Comparison of ENCODE assay signal across 23 mouse cellular contexts in genomic region chr4:59450234-59450854, GRCm38 (mm10). TPM values are rescaled to one million over a fixed set of nuclear protein-coding genes. Genes with fewer than 3 reads are reported as not detected.
DNase-seq lines count a peak whose midpoint lies in the region; ATAC-seq and TF ChIP-seq lines count a peak whose summit lies in the region.
"Had no signal": no experiment of that assay in that cellular context is flagged by ENCODE, and none has a peak within 500 bp of the region (broad histone marks: within the 10 kb centered on the region; RNA-seq: fewer than 3 reads in every experiment).

No protein-coding gene starts in this region.

- H3K9me3 ChIP-seq in lung, postnatal 0 days (ENCODE audit: low read length), result no peaks in the 10 kb centered on the region
- no peaks in the 10 kb centered on the region for H3K9me3 ChIP-seq in ES-E14 (ENCODE audit: control insufficient read depth, insufficient read depth, low read depth, low read length)
- H3K9me3 ChIP-seq: embryonic facial prominence, embryonic 15.5 days; forebrain, embryonic 12.5 days; heart, embryonic 12.5 days; hindbrain, embryonic 15.5 days; midbrain, embryonic 12.5 days had no signal

- 0 out of 2 replicates have a peak, but pooled peaks have one; percentile 39 for TF ChIP-seq EP300 in lung, postnatal 0 days (IDR thresholded peaks at IDR 0.05)

- no peaks in the 10 kb centered on the region for H3K27me3 ChIP-seq in lung, postnatal 0 days (replicated peaks; ENCODE audit: insufficient read depth, low read length)
- H3K27me3 ChIP-seq: embryonic facial prominence, embryonic 15.5 days; forebrain, embryonic 12.5 days; heart, embryonic 12.5 days; hindbrain, embryonic 15.5 days; midbrain, embryonic 12.5 days had no signal

- no peaks in the 10 kb centered on the region for H3K36me3 ChIP-seq in lung, postnatal 0 days (ENCODE audit: insufficient read depth, low read length)
- no peaks in the 10 kb centered on the region for H3K36me3 ChIP-seq in ES-E14 (ENCODE audit: control insufficient read depth, insufficient read depth, low read length, poor library complexity, severe bottlenecking)
- H3K36me3 ChIP-seq: embryonic facial prominence, embryonic 15.5 days; forebrain, embryonic 12.5 days; heart, embryonic 12.5 days; hindbrain, embryonic 15.5 days; midbrain, embryonic 12.5 days had no signal

- H3K4me1 ChIP-seq in lung, postnatal 0 days (ENCODE audit: insufficient read depth, low read depth, low read length), result no peaks in the 10 kb centered on the region
- peaks cover 0 to 9% of the 10 kb centered on the region in 2 experiments; a peak in 2 of 4 replicates for H3K4me1 ChIP-seq in ES-E14 (ENCODE audit: control insufficient read depth in 2 of 2, insufficient read depth in 2 of 2, low read length in 2 of 2, poor library complexity in 1 of 2)
- H3K4me1 ChIP-seq: forebrain, embryonic 12.5 days; hindbrain, embryonic 15.5 days; midbrain, embryonic 12.5 days had no signal

- in situ Hi-C loops in ES-E14 (cut with MboI; ENCODE audit: low sequenced_read_pairs in 2 of 2, unreplicated experiment in 2 of 2), result no loop called here

- H3K9ac ChIP-seq in lung, postnatal 0 days (replicated peaks; ENCODE audit: low read depth), result no peak overlapping the region
- H3K9ac ChIP-seq in ES-E14 (ENCODE audit: insufficient read depth, low read depth, low read length, poor library complexity, severe bottlenecking), result no peak overlapping the region
- H3K9ac ChIP-seq: embryonic facial prominence, embryonic 15.5 days; forebrain, embryonic 12.5 days; heart, embryonic 12.5 days; hindbrain, embryonic 15.5 days; midbrain, embryonic 12.5 days had no signal

- peak; percentile 34 for ATAC-seq in lung, postnatal 0 days
- ATAC-seq in megakaryocyte, adult 5-6 weeks (ENCODE audit: poor library complexity, severe bottlenecking), result peak; percentile 52
- ATAC-seq in erythroblast, adult 5-6 weeks (replicated peaks; ENCODE audit: low FRiP score, poor library complexity, severe bottlenecking), result no peak

- no peak overlapping the region for H3K27ac ChIP-seq in lung, postnatal 0 days (ENCODE audit: low read length)
- H3K27ac ChIP-seq in ES-E14 (ENCODE audit: insufficient read depth, low read depth, low read length, poor library complexity, severe bottlenecking), result peak overlapping the region; percentile 43; the same call in 1 of the 2 replicates
- H3K27ac ChIP-seq: embryonic facial prominence, embryonic 15.5 days; forebrain, embryonic 12.5 days; hindbrain, embryonic 15.5 days; midbrain, embryonic 12.5 days had no signal

- peak; percentile 53 for DNase-seq in heart, adult 11 months
- DNase-seq in heart, adult 9 months (ENCODE audit: low spot score in 2 of 2), result no peak
- peak; percentile 48 for DNase-seq in lung, postnatal 0 days (ENCODE audit: low spot score)
- no peak for DNase-seq in lung, postnatal 25 days (ENCODE audit: low spot score)
- DNase-seq in ES-E14 (ENCODE audit: low read depth, low spot score) (no peak), adipocyte (ENCODE audit: low spot score) (no peak)
- DNase-seq: adrenal gland, postnatal 25 days; cerebellum, postnatal 14 days; embryo, embryonic 11 days; gastrocnemius, postnatal 25 days; heart, postnatal 36 days; kidney, adult 8-10 months; liver; lung, adult 18-20 months; right cerebral cortex, postnatal 25 days; thymus, adult 18-20 months had no signal

- TF ChIP-seq CTCF in lung, postnatal 0 days (IDR thresholded peaks at IDR 0.05), result no peak

- WGBS in lung, postnatal 0 days, result 55% methylated on average over 6 of the region's 6 CpGs

- H3K4me2 ChIP-seq in lung, postnatal 0 days (replicated peaks; ENCODE audit: low read depth, low read length), result no peak overlapping the region
- H3K4me2 ChIP-seq: embryonic facial prominence, embryonic 15.5 days; forebrain, embryonic 12.5 days; heart, embryonic 12.5 days; hindbrain, embryonic 15.5 days; midbrain, embryonic 12.5 days had no signal

- no peak overlapping the region for H3K4me3 ChIP-seq in lung, postnatal 0 days (ENCODE audit: low read depth, low read length)
- H3K4me3 ChIP-seq in ES-E14 (ENCODE audit: insufficient read depth in 1 of 2, low read depth in 1 of 2, low read length in 2 of 2, poor library complexity in 1 of 2, severe bottlenecking in 1 of 2), result no peak overlapping the region
- H3K4me3 ChIP-seq: embryonic facial prominence, embryonic 15.5 days; forebrain, embryonic 12.5 days; heart, embryonic 12.5 days; hindbrain, embryonic 15.5 days; midbrain, embryonic 12.5 days had no signal

TF ChIP-seq in ES-E14, 5 proteins besides CTCF, POLR2A, EP300 and RAD21:
- no peak for TF ChIP-seq HCFC1 (IDR thresholded peaks at IDR 0.05; ENCODE audit: borderline replicate concordance, insufficient read depth, low read length)
- peak; percentile 46; the same call in 1 of the 2 replicates for TF ChIP-seq MAFK (IDR thresholded peaks at IDR 0.05; ENCODE audit: insufficient read depth, low read depth, low read length)

RNA-seq across cellular contexts. Expression of gene Susd1, which starts 11.9 kb away (rescaled TPM):
- 1.6 and 2.0 TPM in 2 replicates for polyA plus RNA-seq in lung, postnatal 0 days (2015; fragmentation: Nextera tagmentation; extraction: Ambion mirVana)
- 7.7 and 10.7 TPM in 2 replicates for total RNA-seq in ES-E14 (2012; rRNA removed)
- total RNA-seq in megakaryocyte, adult 5-6 weeks (2015), result 16.3 and 24.0 TPM in 2 replicates
- total RNA-seq in megakaryocyte, adult 5-6 weeks (2017), result 33.6 and 33.9 TPM in 2 replicates
- 14.6 and 19.4 TPM in 2 replicates for total RNA-seq in erythroblast, adult 5-6 weeks (2015; ENCODE audit: low replicate concordance)
- 22.6 and 23.5 TPM in 2 replicates for total RNA-seq in erythroblast, adult 5-6 weeks (2017; ENCODE audit: low replicate concordance)

Comparison
In these comparisons a context has a peak if more than half of its experiments do, and no peak if none do; other contexts are left out.
1. DNase-seq: peak in heart, adult 11 months (single experiment) and lung, postnatal 0 days (single experiment); none in heart, adult 9 months (0 of 2), lung, postnatal 25 days (single experiment), ES-E14 (single experiment) and adipocyte (single experiment).